ENCODE assay signal across 10 mouse cellular contexts in the genomic region with DNA sequence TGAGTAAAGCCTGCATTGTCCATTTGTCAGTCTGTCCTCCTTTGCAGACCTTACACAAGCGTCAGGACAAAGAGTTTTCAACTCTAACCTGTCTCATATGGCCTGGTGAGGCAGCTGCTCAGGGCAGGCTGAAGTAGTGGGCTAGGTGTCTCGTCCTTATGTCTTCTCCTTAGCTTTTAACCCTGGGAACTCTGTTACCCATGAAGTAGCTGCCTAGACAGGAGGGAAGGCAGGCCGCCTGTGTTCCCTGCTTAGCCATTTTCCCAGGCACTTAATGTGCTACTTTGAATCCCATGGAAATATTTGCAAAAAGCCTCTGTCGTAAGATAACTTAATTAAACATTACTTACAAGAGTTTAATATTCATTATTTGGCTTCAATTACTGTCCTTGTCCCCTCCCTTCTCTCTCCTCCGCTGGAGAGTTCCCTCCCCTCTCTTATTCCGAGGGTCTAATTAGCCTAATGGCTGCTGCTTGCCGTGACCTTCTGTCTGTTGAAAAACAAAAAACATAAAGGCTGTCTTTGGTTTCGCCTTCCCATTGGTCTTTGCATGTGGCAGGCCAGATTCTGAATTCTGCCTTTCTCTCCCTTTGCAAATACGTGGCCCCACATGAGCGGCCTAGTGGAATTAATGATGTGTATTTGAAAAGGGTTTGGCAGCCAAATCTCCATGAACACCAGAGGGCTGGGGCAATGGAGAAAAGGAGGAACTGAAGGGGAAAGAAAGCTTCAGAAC.
A peak's percentile ranks its signal among the peaks of the same experiment; 100 is the strongest.
DNase-seq lines count a peak whose midpoint lies in the region; ATAC-seq and TF ChIP-seq lines count a peak whose summit lies in the region.
"Had no signal": no experiment of that assay in that cellular context is flagged by ENCODE, and none has a peak within 500 bp of the region (broad histone marks: within the 10 kb centered on the region; RNA-seq: fewer than 3 reads in every experiment).

No protein-coding gene starts in this region.

- no peaks in the 10 kb centered on the region for H3K9me3 ChIP-seq in kidney, postnatal 0 days (replicated peaks; ENCODE audit: low read length)
- H3K9me3 ChIP-seq in hindbrain, embryonic 12.5 days (replicated peaks): no peaks in the 10 kb centered on the region
- no peaks in the 10 kb centered on the region for H3K9me3 ChIP-seq in midbrain, embryonic 16.5 days (replicated peaks; ENCODE audit: control insufficient read depth, low read length, poor library complexity, severe bottlenecking)

- TF ChIP-seq CTCF in kidney, postnatal 0 days (IDR thresholded peaks at IDR 0.05; ENCODE audit: low read depth): no peak

- WGBS in kidney, postnatal 0 days: 34% methylated on average over 10 of the region's 10 CpGs
- 26% methylated on average over 10 of the region's 10 CpGs for WGBS in hindbrain, embryonic 12.5 days
- 9% methylated on average over 10 of the region's 10 CpGs for WGBS in midbrain, embryonic 16.5 days

- H3K27ac ChIP-seq in kidney, postnatal 0 days: no peak overlapping the region
- H3K27ac ChIP-seq in hindbrain, embryonic 12.5 days: peak overlapping the region; percentile 66
- no peak overlapping the region for H3K27ac ChIP-seq in midbrain, embryonic 16.5 days (ENCODE audit: low read length)

- H3K4me2 ChIP-seq in kidney, postnatal 0 days (ENCODE audit: low read length): no peak overlapping the region
- H3K4me2 ChIP-seq in hindbrain, embryonic 12.5 days (replicated peaks): peak overlapping the region; percentile 11; the same call in 1 of the 2 replicates
- H3K4me2 ChIP-seq in midbrain, embryonic 16.5 days (ENCODE audit: low read length): no peak overlapping the region

- H3K9ac ChIP-seq in kidney, postnatal 0 days (ENCODE audit: low read depth, low read length): no peak overlapping the region
- H3K9ac ChIP-seq in hindbrain, embryonic 12.5 days: no peak overlapping the region
- no peak overlapping the region for H3K9ac ChIP-seq in midbrain, embryonic 16.5 days (ENCODE audit: low read depth, low read length)

- H3K4me3 ChIP-seq in kidney, postnatal 0 days (replicated peaks; ENCODE audit: low read depth, low read length): no peak overlapping the region
- no peak overlapping the region for H3K4me3 ChIP-seq in hindbrain, embryonic 12.5 days
- no peak overlapping the region for H3K4me3 ChIP-seq in midbrain, embryonic 16.5 days (ENCODE audit: low read depth, low read length)

- DNase-seq in kidney, postnatal 0 days (ENCODE audit: low spot score): peak; percentile 12
- DNase-seq in kidney, postnatal 25 days: no peak
- peak; percentile 68 for DNase-seq in embryo, embryonic 10.5 days (ENCODE audit: low spot score)
- DNase-seq in gastrocnemius, adult 18-20 months (ENCODE audit: low spot score): no peak
- no peak for DNase-seq in adrenal gland, postnatal 25 days
- DNase-seq: heart, adult 18-20 months; kidney, adult 11 months had no signal

- no peaks in the 10 kb centered on the region for H3K27me3 ChIP-seq in kidney, postnatal 0 days (ENCODE audit: insufficient read depth, low read length)
- H3K27me3 ChIP-seq in hindbrain, embryonic 12.5 days: no peaks in the 10 kb centered on the region
- no peaks in the 10 kb centered on the region for H3K27me3 ChIP-seq in midbrain, embryonic 16.5 days (ENCODE audit: control insufficient read depth, insufficient read depth, low read depth, low read length)

- ATAC-seq in kidney, postnatal 0 days (replicated peaks; ENCODE audit: low FRiP score, low read depth): no peak
- peak; percentile 95 for ATAC-seq in hindbrain, embryonic 12.5 days (ENCODE audit: low FRiP score)
- peak; percentile 85 for ATAC-seq in midbrain, embryonic 16.5 days
- no peak for ATAC-seq in megakaryocyte-erythroid progenitor cell, adult 5-6 weeks (replicated peaks; ENCODE audit: low FRiP score, low TSS enrichment, poor library complexity, severe bottlenecking)

- no peaks in the 10 kb centered on the region for H3K36me3 ChIP-seq in kidney, postnatal 0 days (ENCODE audit: insufficient read depth, low read length)
- no peaks in the 10 kb centered on the region for H3K36me3 ChIP-seq in hindbrain, embryonic 12.5 days
- no peaks in the 10 kb centered on the region for H3K36me3 ChIP-seq in midbrain, embryonic 16.5 days (ENCODE audit: control insufficient read depth, insufficient read depth, low read length)

- H3K4me1 ChIP-seq in kidney, postnatal 0 days (replicated peaks; ENCODE audit: insufficient read depth, low read length): no peaks in the 10 kb centered on the region
- H3K4me1 ChIP-seq in hindbrain, embryonic 12.5 days: peaks cover 15% of the 10 kb centered on the region
- peaks cover 8% of the 10 kb centered on the region for H3K4me1 ChIP-seq in midbrain, embryonic 16.5 days (ENCODE audit: control insufficient read depth, insufficient read depth, low read length)

Comparison
In these comparisons a context has a peak if more than half of its experiments do, and no peak if none do; other contexts are left out.
1. DNase-seq: peak in kidney, postnatal 0 days (single experiment) and embryo, embryonic 10.5 days (single experiment); none in kidney, postnatal 25 days (0 of 2), gastrocnemius, adult 18-20 months (single experiment) and adrenal gland, postnatal 25 days (single experiment).
2. ATAC-seq: peak in hindbrain, embryonic 12.5 days (single experiment) and midbrain, embryonic 16.5 days (single experiment); none in kidney, postnatal 0 days (single experiment) and megakaryocyte-erythroid progenitor cell, adult 5-6 weeks (single experiment).